Mouse (Mus musculus) lung, postnatal 36 days (tissue): ENCODE results near the gene Ern2.

ENCODE experiments used
- DNase-seq: peaks from one replicate; pipeline ENCODE4 v3.0.0; 2022; ENCODE audit warnings: mixed read lengths

Gene Ern2

DNA sequence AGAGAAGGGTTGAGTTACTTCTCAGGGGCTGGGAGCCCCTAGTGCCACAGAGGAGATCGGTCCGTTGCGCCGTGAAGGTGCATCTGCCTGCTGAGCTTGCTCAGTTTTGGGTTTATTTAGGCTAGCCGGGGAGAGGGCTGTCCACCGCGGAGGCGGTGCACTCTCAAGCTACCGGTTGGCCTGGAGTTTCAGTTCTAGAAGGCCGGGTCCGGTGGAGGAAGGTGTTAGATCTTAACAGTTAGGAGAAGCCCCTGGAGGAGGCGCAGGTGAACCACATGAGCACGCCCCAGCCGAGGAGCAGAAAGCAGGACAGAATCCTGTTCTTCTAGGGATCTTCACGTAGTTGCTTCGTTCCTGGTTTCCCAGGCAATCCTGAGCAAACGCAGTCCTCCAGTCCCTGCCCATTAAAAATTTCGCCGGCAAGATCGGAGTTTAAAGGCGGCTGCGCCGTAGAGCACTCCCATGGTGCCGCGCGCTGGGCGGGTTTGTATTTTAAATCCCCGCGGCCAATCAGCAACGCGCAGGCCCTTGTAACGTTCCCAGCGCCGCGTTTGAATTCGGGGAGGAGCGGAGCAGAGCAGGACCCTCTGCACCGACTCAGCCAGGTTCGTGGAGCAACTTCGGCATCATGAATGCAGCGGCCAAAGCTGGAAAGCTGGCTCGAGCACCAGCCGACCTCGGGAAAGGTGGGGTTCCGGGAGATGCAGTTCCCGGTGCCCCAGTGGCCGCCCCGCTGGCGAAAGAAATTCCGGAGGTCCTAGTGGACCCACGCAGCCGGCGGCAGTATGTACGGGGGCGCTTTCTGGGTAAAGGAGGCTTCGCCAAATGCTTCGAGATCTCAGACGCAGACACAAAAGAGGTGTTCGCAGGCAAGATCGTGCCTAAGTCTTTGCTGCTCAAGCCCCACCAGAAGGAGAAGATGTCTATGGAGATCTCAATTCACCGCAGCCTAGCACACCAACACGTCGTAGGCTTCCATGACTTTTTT, 26.8 kb downstream of the Ern2 start, which contains the start of gene Plk1:
Plk1 (plus strand) TSS at position 525 of the 988 bp plus-strand sequence.
- peak; percentile 84 for DNase-seq

DNA sequence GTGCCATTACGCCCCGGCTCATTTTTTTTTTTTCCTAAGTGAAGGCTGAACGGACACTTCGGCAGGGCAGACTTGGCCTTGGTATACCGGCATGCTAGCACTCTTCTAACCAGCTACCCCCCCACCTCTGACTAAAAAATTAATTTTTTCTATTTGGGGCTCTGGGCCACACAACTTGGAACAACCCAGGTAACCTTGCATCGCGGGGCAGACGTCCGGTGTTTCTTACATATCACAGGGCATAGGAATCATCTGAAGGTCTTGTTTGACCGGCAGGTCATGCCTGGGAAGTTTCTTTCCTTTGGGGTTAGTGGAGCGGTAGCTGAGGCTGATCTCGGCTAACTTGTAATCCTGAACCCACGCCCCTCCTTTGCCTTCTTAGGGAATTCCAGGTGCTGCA, 27.5 kb downstream of the Ern2 start:
- no peak for DNase-seq

DNA sequence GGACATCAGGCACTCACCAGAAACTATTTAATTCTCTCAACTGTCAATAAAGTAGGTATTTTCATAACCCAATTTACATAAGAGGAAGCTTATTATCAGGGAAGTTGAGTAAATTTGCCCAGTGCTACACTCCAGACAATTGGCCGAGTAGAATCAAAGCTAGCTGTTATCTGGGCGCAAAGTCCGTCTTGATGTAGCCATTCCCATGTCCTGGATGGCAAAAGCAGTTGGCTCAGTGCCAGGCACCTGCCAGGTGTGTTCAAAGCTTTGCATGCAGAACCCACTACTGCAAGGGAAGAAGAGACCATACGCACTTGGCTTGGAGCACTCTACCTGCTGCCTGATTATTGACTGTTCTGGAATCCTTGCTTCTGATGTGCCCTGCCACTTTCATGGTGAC, 33.5 kb downstream of the Ern2 start:
- no peak for DNase-seq

DNA sequence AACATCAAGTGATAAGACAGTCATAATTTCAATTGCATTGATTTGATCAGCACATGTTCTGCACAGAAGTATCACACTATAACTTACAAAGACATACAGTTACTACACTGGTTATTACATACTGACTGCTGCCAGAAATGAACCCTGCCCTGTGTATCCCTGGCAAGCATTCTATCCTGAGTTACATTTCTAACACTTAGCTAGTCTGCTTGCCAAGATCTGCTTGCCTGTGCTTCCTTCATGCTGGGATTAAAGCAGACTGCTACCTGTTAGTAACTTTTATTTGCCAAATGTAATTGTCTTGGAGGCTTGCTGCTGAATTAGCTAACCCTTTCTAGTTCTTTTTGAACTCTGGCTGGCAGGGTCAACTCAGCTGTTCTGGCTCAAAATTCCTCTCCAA, 45.0 kb downstream of the Ern2 start:
- no peak for DNase-seq

DNA sequence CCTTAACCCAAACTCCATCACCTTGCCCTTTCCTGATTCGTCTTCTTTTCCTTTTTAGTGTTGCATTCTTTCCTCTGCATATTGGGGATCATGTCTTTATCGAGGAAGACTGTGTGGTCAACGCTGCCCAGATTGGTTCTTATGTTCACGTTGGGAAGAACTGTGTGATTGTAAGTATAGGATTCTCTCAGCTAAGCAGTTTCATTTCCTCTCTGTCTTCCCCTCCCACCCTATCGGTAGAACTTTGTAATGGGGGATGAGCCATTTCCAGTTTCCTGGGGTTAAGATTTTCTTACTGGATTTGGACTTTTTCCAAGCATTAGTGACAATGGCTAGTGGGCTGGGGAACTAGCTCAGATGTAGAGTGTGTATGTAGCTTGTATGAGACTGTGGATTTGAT, 47.8 kb downstream of the Ern2 start:
- no peak for DNase-seq

DNA sequence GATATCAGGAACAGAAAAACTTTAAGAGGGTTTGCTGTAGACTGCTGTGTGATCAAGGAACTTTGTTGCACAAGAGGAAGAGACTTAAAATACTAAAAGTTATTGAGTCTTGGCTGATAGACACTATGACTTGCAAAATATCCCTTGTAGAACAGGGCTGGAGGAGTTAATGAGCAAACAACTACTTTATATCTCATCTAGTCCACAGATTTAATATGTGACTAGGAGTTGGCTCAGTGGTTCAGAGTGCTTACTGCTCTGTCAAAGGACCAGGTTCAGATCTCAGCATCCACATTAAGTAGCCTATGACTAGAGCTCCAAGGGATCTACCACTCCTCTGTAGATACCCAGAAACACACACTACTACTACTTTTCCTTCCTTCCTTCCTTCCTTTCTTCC, 48.9 kb downstream of the Ern2 start:
- DNase-seq, result no peak

DNA sequence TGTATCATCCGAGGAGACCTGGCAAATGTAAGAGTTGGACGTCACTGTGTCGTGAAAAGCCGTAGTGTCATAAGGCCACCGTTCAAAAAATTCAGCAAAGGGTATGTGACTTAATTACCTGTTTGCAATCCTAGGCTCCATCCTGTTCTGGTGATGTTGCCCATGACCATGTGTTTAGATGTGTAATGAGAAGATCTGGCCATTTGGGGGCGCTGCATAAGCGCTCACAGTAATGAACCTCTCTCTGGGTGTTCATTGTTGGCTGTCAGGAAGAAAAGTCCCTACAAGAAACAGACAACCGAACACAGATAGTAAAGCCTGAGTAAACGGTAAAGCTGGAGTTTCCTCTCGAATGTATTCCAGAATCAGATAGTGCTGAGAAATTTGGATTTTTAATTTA, 50.9 kb downstream of the Ern2 start:
- DNase-seq, result no peak

DNA sequence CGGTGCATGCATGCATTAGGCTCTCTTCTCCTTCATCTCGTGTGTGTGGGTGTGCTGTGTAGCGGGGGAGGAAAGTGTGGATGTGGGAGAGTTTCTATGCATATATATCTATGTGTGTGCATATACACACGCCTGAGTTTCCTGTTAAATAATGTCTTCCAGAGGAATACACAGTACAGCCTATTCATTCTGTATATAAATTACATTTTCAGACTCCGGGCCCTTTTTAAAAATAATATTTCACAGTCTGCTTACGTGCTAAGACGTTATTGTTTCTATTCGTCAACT, 52.7 kb downstream of the Ern2 start:
- DNase-seq, result no peak

DNA sequence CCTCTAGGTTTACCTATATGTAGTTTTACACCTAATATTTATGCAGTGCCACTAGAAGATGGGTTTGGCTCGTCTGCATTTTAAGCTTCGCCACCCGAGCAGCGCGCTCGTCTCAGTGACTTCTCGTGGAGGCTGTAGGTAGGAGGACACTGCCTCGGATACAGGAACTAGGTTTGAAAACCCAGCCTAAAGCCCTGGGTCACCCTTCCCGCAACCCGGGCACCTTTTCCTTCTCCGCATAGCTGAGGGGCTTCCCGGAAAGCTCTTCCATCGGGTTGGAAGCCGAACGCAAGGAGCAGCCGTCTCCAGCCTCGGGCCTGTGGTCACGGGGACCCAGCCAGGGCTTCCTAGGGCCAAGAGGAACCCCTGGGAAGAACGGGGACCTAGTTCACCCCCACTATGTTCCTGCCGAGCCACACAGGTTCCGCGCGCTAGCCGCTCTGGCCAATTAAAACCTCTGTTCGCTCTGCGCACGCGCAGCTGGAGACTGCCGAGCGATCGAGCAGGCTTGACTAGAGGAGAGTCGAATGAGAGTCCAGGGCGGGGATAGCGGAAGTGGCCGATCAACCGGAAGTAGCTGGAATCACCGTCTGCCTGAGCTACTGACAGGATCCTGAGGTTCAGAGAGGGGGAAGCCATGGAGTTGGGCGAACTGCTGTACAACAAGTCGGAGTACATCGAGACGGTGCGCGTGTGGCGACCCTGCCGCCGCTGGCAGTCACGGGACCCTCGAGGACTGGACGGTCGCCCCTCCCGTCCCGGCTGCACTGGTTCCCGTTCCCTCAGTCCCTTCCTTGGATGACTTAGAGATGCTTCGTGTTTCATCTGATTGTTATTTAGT, 53.3 kb downstream of the Ern2 start, which contains the start of the genes Palb2 and Dctn5:
Palb2 (minus strand) TSS at position 489 of the 841 bp plus-strand sequence.
Dctn5 (plus strand) TSS at position 545 of the 841 bp plus-strand sequence.
- peak; percentile 98 for DNase-seq

DNA sequence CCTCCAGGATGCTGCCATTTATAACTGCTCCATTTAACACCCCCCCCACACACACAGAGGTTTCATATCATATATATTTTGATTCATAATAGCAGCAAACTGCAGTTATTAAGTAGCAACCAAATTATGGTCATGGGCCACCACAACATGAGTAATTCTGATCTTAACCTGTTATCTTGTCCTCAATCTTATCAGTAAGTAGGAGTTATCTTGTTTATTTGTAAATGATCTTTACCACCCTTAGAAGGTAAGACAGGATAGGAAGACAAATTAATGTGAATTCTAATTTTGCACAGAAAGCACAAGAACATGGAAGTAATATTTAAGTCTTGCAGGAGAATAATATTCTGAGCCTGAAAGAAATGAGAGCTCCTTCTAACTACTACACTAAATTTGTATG, 54.2 kb downstream of the Ern2 start:
- DNase-seq, result no peak

DNA sequence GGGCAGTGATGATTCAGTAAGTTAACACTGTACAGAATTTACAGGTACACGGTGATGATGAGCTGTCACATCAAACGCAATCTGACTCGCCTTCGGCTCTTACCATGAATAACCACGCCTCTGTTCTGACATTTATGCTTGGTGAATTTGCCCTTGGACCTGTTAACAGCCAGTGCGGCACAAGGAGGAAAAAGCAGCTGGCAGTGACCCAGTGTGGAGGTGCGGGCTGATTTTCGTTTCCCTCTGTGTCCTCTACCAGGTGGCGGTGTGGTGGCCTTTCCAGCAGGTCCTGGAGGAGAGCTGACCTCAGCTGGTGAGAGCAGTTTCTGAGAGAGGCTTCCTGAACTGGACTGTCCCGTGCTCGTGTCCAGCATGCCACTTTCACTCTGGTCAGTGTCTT, 59.1 kb downstream of the Ern2 start:
- DNase-seq, result no peak

DNA sequence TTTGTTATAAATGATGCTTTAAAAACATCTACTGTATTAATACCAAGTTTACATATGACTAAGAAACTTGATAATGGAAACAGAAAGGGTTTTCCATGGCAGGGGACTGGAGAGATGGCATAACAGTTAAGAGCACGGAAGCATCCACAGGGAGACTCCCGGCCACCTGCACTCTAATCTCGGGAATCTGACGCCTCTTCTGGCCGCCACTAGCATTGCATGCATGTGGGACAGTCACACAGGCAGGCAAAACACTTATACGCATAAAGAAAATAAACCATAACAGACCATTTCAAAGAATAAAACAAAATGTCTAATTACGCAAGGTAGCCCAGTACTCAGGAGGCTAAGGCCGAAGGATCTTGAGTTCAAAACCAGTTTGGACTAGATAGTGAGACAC, 60.4 kb downstream of the Ern2 start:
- DNase-seq, result no peak

DNA sequence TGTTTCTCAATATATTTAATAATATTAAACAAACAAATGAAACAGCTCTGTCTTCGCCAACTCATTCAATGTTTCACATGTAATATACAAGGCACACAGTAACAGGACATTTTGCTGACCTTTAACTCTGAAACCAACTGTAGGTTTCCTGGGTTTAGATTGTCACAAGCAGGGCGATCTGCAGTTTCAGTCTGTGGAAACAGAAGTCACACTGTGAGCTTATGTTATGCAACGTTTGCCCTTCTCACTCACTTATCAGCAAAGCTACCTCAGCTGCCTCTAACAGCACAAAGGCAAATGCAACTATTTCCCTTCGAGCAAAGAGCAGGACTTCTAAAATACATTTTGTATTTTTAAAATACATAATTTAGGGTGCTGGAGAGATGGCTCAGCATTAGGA, 62.5 kb downstream of the Ern2 start:
- DNase-seq, result no peak
